Mouse (Mus musculus): ENCODE results near the gene Tmc3.

DNA sequence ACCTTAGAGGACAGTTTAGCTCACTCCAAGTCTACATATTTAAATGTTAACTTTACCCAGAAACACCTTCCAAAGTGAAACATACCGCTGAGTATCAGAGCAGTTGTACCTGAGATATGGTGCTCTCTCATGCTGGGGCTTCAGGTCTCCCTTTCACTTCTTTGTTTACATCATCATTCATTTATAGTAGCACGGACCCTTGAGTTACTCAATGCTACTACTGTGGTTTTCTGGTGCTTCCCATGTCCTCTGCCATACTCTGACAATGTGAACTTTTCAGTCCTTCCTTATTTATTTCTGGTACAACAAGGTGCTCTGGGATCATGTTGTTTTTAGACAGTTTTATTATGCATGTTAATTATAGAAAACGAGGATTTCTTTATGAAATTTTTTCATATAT, 25.2 kb upstream of the Tmc3 start:
- no peak for TF ChIP-seq POLR2A (IDR thresholded peaks at IDR 0.05; ENCODE audit: borderline replicate concordance, extremely low read depth, low read depth, low read length)
- TF ChIP-seq CTCF (IDR thresholded peaks at IDR 0.05; ENCODE audit: insufficient read depth, low read length), result no peak

Measured in lung, adult 2 months (tissue).